Mouse (Mus musculus): Measurements from ENCODE around the gene Rpgrip1l. TPM values are rescaled to one million over a fixed set of nuclear protein-coding genes. Genes with fewer than 3 reads are reported as not detected.

The Rpgrip1l gene
- polyA plus RNA-seq (2014; fragmentation: Nextera tagmentation; extraction: Ambion mirVana), result 10.6 and 16.5 TPM in 2 replicates

- 1% methylated on average over 59 of the region's 59 CpGs for WGBS
- peak within 1 kb of the TSS; percentile 92 for H3K9ac ChIP-seq (replicated peaks; ENCODE audit: low read length)
- H3K9me3 ChIP-seq (replicated peaks; ENCODE audit: control insufficient read depth, low read length), result no peaks in the 10 kb centered on the region
- DNase-seq (ENCODE audit: low spot score) (peak; percentile 100), ATAC-seq (replicated peaks; ENCODE audit: insufficient number of reproducible peaks, low FRiP score, low TSS enrichment, low read depth) (peak; percentile 100)
- H3K4me1 ChIP-seq (ENCODE audit: control insufficient read depth, insufficient read depth, low read length), result no peaks in the 10 kb centered on the region
- H3K4me2 ChIP-seq (ENCODE audit: low read depth, low read length), result peak within 1 kb of the TSS; percentile 73
- 0 out of 2 replicates have a peak within 1 kb of the TSS, but pooled peaks have one; percentile 56 for H3K27ac ChIP-seq (replicated peaks; ENCODE audit: low read depth, low read length)
- H3K4me3 ChIP-seq (ENCODE audit: low read depth, low read length), result peak within 1 kb of the TSS; percentile 70
- H3K27me3 ChIP-seq (ENCODE audit: control insufficient read depth, insufficient read depth, low read length), result no peaks in the 10 kb centered on the region
- H3K36me3 ChIP-seq (replicated peaks; ENCODE audit: control insufficient read depth, insufficient read depth, low read depth, low read length), result no peaks in the 10 kb centered on the region
Measured at GRCm38 (mm10) chr8:91312835-91313832, at the start of gene Rpgrip1l, which contains the start of gene Fto. TSS of gene Rpgrip1l (minus strand) at chr8:91313262. TSS of gene Fto (plus strand) at chr8:91313525.

DNA sequence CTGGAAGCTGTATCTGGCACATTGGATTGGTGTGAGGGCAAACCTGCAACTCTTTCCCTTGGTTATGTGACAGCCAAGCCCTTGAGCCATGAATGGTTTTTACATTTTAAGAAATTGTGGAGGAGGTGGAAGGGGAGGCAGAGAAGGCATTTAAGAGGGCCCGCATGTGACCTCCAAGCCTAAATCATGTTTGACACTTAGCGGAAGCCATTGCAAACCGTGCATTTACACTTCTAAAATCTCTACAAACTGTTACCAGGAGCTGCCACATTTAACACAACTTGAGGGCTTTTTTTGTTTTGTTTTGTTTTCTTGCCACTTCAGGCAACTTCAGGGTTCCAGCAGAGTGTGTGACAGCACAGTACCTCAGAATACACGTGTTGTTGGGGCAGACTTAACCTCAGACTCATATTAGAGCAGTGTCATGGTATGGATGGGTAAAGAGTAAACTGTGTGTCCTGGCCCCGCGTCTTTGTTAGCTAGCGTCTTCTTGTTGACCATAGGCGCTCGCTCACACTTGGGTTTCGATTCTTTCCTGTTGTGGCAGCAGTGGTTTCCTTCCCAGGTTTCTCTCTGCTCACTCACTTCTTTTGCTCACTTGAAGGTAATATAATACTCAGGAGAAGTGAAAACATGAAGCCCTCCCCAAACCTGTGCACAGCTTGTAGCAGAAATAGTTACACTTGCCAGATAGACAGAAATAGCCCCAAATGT is 47.7 kb upstream of the Rpgrip1l start:
- 90% methylated on average over 10 of the region's 10 CpGs for WGBS
- no peak for ATAC-seq (replicated peaks; ENCODE audit: insufficient number of reproducible peaks, low FRiP score, low TSS enrichment, low read depth)
- 0 out of 2 replicates have a peak, but pooled peaks cover 2% of the 10 kb centered on the region for H3K4me1 ChIP-seq (ENCODE audit: control insufficient read depth, insufficient read depth, low read length)
- no peak overlapping the region for H3K9ac ChIP-seq (replicated peaks; ENCODE audit: low read length)
- no peaks in the 10 kb centered on the region for H3K27me3 ChIP-seq (ENCODE audit: control insufficient read depth, insufficient read depth, low read length)
- H3K4me3 ChIP-seq (ENCODE audit: low read depth, low read length), result no peak overlapping the region
- H3K27ac ChIP-seq (replicated peaks; ENCODE audit: low read depth, low read length), result no peak overlapping the region
- DNase-seq (ENCODE audit: low spot score), result no peak
- no peak overlapping the region for H3K4me2 ChIP-seq (ENCODE audit: low read depth, low read length)
- no peaks in the 10 kb centered on the region for H3K36me3 ChIP-seq (replicated peaks; ENCODE audit: control insufficient read depth, insufficient read depth, low read depth, low read length)
- no peaks in the 10 kb centered on the region for H3K9me3 ChIP-seq (replicated peaks; ENCODE audit: control insufficient read depth, low read length)

DNA sequence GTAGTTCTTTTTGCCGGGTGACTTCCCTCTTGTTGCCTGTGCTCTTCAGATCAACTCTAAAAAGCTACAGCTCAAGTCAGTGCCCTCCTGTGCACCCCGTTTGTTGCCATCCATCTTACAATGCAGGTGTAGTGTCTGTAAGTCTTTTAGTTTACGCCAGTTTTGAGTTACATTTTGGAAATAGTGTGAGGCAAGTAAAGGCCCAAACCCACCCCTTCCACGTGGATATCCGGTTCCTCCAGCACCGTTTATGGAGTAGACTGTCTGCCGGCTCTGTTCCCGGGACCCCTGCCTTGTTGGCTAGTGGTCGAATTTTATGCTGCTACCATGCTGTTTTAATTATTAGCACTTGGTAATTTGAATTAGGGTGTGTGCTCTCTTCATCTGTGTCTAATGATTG is 46.4 kb upstream of the Rpgrip1l start:
- Histone ChIP-seq H3K4me3 (ENCODE audit: low read depth, low read length) (no peak overlapping the region), H3K9me3 (replicated peaks; ENCODE audit: control insufficient read depth, low read length) (no peaks in the 10 kb centered on the region), H3K4me1 (ENCODE audit: control insufficient read depth, insufficient read depth, low read length) (no peaks in the 10 kb centered on the region), H3K27ac (replicated peaks; ENCODE audit: low read depth, low read length) (no peak overlapping the region), H3K27me3 (ENCODE audit: control insufficient read depth, insufficient read depth, low read length) (no peaks in the 10 kb centered on the region), H3K36me3 (replicated peaks; ENCODE audit: control insufficient read depth, insufficient read depth, low read depth, low read length) (no peaks in the 10 kb centered on the region), H3K4me2 (ENCODE audit: low read depth, low read length) (no peak overlapping the region), H3K9ac (replicated peaks; ENCODE audit: low read length) (no peak overlapping the region)
- no peak for DNase-seq (ENCODE audit: low spot score)
- no peak for ATAC-seq (replicated peaks; ENCODE audit: insufficient number of reproducible peaks, low FRiP score, low TSS enrichment, low read depth)
- WGBS, result 70% methylated on average over 9 of the region's 9 CpGs

DNA sequence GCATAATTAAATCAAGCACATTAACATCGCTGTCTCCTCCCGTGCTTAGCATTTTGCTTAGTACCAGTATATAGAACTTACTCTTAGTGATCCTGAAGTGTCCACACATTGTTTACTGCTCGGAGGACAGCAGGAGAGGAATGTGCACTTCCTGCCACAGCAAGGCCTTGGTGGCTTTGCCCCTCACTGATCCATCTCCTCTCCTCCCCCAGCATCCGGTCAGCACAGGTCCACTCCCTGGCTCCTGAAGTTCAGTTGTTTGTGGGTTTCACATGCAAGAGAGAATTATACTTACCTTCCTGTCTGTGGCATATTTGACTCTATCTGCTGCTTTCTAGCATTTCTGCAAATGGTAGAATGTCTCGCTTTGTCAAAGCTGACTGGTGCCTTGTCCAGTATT is 45.0 kb upstream of the Rpgrip1l start:
- 75% methylated on average over 5 of the region's 5 CpGs for WGBS

GRCm38 (mm10) chr8:91357493-91358014 is 44.5 kb upstream of the Rpgrip1l start:
- WGBS, result 95% methylated on average over 4 of the region's 4 CpGs
- no peak overlapping the region for H3K9ac ChIP-seq (replicated peaks; ENCODE audit: low read length)
- no peaks in the 10 kb centered on the region for H3K4me1 ChIP-seq (ENCODE audit: control insufficient read depth, insufficient read depth, low read length)
- H3K4me3 ChIP-seq (ENCODE audit: low read depth, low read length), result no peak overlapping the region
- H3K27ac ChIP-seq (replicated peaks; ENCODE audit: low read depth, low read length), result no peak overlapping the region
- H3K36me3 ChIP-seq (replicated peaks; ENCODE audit: control insufficient read depth, insufficient read depth, low read depth, low read length), result no peaks in the 10 kb centered on the region
- H3K9me3 ChIP-seq (replicated peaks; ENCODE audit: control insufficient read depth, low read length), result no peaks in the 10 kb centered on the region
- ATAC-seq (replicated peaks; ENCODE audit: insufficient number of reproducible peaks, low FRiP score, low TSS enrichment, low read depth) (no peak), DNase-seq (ENCODE audit: low spot score) (no peak)
- no peak overlapping the region for H3K4me2 ChIP-seq (ENCODE audit: low read depth, low read length)
- no peaks in the 10 kb centered on the region for H3K27me3 ChIP-seq (ENCODE audit: control insufficient read depth, insufficient read depth, low read length)

More for the DNA sequence above, 45.0 kb upstream of the Rpgrip1l start:
- Histone ChIP-seq H3K36me3 (replicated peaks; ENCODE audit: control insufficient read depth, insufficient read depth, low read depth, low read length) (no peaks in the 10 kb centered on the region), H3K4me3 (ENCODE audit: low read depth, low read length) (no peak overlapping the region), H3K4me2 (ENCODE audit: low read depth, low read length) (no peak overlapping the region), H3K4me1 (ENCODE audit: control insufficient read depth, insufficient read depth, low read length) (no peaks in the 10 kb centered on the region), H3K9me3 (replicated peaks; ENCODE audit: control insufficient read depth, low read length) (no peaks in the 10 kb centered on the region), H3K9ac (replicated peaks; ENCODE audit: low read length) (no peak overlapping the region), H3K27ac (replicated peaks; ENCODE audit: low read depth, low read length) (no peak overlapping the region), H3K27me3 (ENCODE audit: control insufficient read depth, insufficient read depth, low read length) (no peaks in the 10 kb centered on the region)
- DNase-seq (ENCODE audit: low spot score) (no peak), ATAC-seq (replicated peaks; ENCODE audit: insufficient number of reproducible peaks, low FRiP score, low TSS enrichment, low read depth) (no peak)

GRCm38 (mm10) chr8:91355956-91356699 is 43.1 kb upstream of the Rpgrip1l start:
- Histone ChIP-seq H3K27me3 (ENCODE audit: control insufficient read depth, insufficient read depth, low read length) (no peaks in the 10 kb centered on the region), H3K4me1 (ENCODE audit: control insufficient read depth, insufficient read depth, low read length) (no peaks in the 10 kb centered on the region), H3K4me3 (ENCODE audit: low read depth, low read length) (no peak overlapping the region), H3K9me3 (replicated peaks; ENCODE audit: control insufficient read depth, low read length) (no peaks in the 10 kb centered on the region), H3K4me2 (ENCODE audit: low read depth, low read length) (no peak overlapping the region), H3K27ac (replicated peaks; ENCODE audit: low read depth, low read length) (no peak overlapping the region), H3K9ac (replicated peaks; ENCODE audit: low read length) (no peak overlapping the region), H3K36me3 (replicated peaks; ENCODE audit: control insufficient read depth, insufficient read depth, low read depth, low read length) (no peaks in the 10 kb centered on the region)
- DNase-seq (ENCODE audit: low spot score) (no peak), ATAC-seq (replicated peaks; ENCODE audit: insufficient number of reproducible peaks, low FRiP score, low TSS enrichment, low read depth) (no peak)
- WGBS, result 87% methylated on average over 11 of the region's 11 CpGs

DNA sequence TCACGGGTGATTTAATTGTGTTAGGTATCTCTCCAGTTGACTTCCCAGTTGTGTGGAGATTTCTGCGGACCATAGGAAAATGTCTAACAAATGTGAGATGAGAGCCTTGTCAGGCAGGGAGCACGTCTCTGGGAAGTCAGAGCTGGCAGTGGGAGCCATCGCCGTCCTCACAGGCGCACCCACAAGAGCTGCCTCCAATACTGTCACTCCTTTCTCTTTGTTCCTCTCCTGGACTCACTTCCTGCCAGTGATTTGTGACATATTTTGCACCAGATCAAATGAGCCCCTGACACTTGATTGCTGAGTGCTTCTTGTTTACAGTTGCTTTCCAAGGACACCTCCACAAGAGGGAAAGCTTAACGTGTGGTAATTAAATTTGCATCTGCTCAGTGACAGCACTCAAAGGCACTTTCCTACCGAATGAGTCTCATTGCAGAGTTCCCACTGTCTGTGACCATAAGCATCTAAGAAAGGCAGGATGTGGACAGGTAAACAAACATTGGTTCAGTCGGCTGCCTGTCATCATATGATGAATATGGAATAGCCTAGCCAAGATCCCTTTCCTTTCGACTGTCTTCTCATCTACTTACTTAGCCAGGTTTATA is 42.3 kb upstream of the Rpgrip1l start:
- Histone ChIP-seq H3K36me3 (replicated peaks; ENCODE audit: control insufficient read depth, insufficient read depth, low read depth, low read length) (no peaks in the 10 kb centered on the region), H3K27ac (replicated peaks; ENCODE audit: low read depth, low read length) (no peak overlapping the region), H3K9ac (replicated peaks; ENCODE audit: low read length) (no peak overlapping the region), H3K4me1 (ENCODE audit: control insufficient read depth, insufficient read depth, low read length) (no peaks in the 10 kb centered on the region), H3K27me3 (ENCODE audit: control insufficient read depth, insufficient read depth, low read length) (no peaks in the 10 kb centered on the region), H3K9me3 (replicated peaks; ENCODE audit: control insufficient read depth, low read length) (no peaks in the 10 kb centered on the region), H3K4me2 (ENCODE audit: low read depth, low read length) (no peak overlapping the region), H3K4me3 (ENCODE audit: low read depth, low read length) (no peak overlapping the region)
- WGBS, result 51% methylated on average over 10 of the region's 10 CpGs
- ATAC-seq (replicated peaks; ENCODE audit: insufficient number of reproducible peaks, low FRiP score, low TSS enrichment, low read depth) (no peak), DNase-seq (ENCODE audit: low spot score) (no peak)

Measured in embryonic facial prominence, embryonic 11.5 days (tissue).